Mouse (Mus musculus) spleen, embryonic (tissue): ENCODE data around the gene Hipk1.
"Not testable (repeated sequence)": the region's sequence is repeated elsewhere in the genome, so short reads cannot be mapped to it uniquely, and the experiment has no call there.

Source experiments
- CTCF ChIA-PET: fragments of 350-600 bp; sonication (Branson Sonifier 250); formaldehyde crosslinking; loops from one replicate; lab custom pipeline; 2022; lab: Charles Lee

The Hipk1 gene

GRCm38 (mm10) chr3:103796389-103796788 lies 5.0 kb upstream of the Hipk1 start:
- CTCF ChIA-PET = no interaction called here

- CTCF ChIA-PET = no interaction called here
Observed at GRCm38 (mm10) chr3:103792566-103792965, 1.2 kb upstream of the Hipk1 start.

GRCm38 (mm10) chr3:103792111-103792406 lies 696 bp upstream of the Hipk1 start:
- CTCF ChIA-PET = not testable (repeated sequence)

- CTCF ChIA-PET = interaction anchor here (0.9 to 2.0 kb wide), 3 partner anchors 11 to 18 kb away, joined by 3 to 6 read pairs (median 6); no protein-coding TSS in a partner anchor
Observed at GRCm38 (mm10) chr3:103790346-103791145, 817 bp downstream of the Hipk1 start.

GRCm38 (mm10) chr3:103789891-103790345 lies 1.4 kb downstream of the Hipk1 start:
- CTCF ChIA-PET = interaction anchor here (0.7 to 2.0 kb wide), 4 partner anchors 11 to 18 kb away, joined by 3 to 6 read pairs (median 6); no protein-coding TSS in a partner anchor

GRCm38 (mm10) chr3:103789096-103789495 lies 2.3 kb downstream of the Hipk1 start:
- CTCF ChIA-PET = interaction anchor here (0.7 to 2.0 kb wide), 5 partner anchors 10 to 27 kb away, joined by 3 to 6 read pairs (median 5); no protein-coding TSS in a partner anchor

GRCm38 (mm10) chr3:103787225-103787624 lies 4.1 kb downstream of the Hipk1 start:
- CTCF ChIA-PET = no interaction called here

- CTCF ChIA-PET = interaction anchor here (0.6 to 0.9 kb wide), 2 partner anchors 9 to 28 kb away, joined by 3 read pairs; no protein-coding TSS in a partner anchor
Observed at GRCm38 (mm10) chr3:103782844-103783609, 8.3 kb downstream of the Hipk1 start.

- CTCF ChIA-PET = interaction anchor here (0.7 kb wide), 1 partner anchor 12 kb away, joined by 3 read pairs; no protein-coding TSS in a partner anchor
Observed at GRCm38 (mm10) chr3:103780777-103781176, 10.6 kb downstream of the Hipk1 start.

GRCm38 (mm10) chr3:103780271-103780670 lies 11.1 kb downstream of the Hipk1 start:
- CTCF ChIA-PET = no interaction called here

GRCm38 (mm10) chr3:103779183-103779582 lies 12.2 kb downstream of the Hipk1 start:
- CTCF ChIA-PET = interaction anchor here (0.9 kb wide), 1 partner anchor 10 kb away, joined by 3 read pairs; no protein-coding TSS in a partner anchor

GRCm38 (mm10) chr3:103778660-103779059 lies 12.7 kb downstream of the Hipk1 start:
- CTCF ChIA-PET = interaction anchor here (0.9 kb wide), 1 partner anchor 10 kb away, joined by 3 read pairs; no protein-coding TSS in a partner anchor

GRCm38 (mm10) chr3:103777940-103778339 lies 13.4 kb downstream of the Hipk1 start:
- CTCF ChIA-PET = interaction anchor here (0.7 kb wide), 1 partner anchor 108 kb away, joined by 4 read pairs; no protein-coding TSS in a partner anchor

- CTCF ChIA-PET = interaction anchor here (0.9 to 1.2 kb wide), 3 partner anchors 10 to 28 kb away, joined by 3 to 8 read pairs (median 3); no protein-coding TSS in a partner anchor
Observed at GRCm38 (mm10) chr3:103774009-103774408, 17.4 kb downstream of the Hipk1 start.

- CTCF ChIA-PET = interaction anchor here (0.9 to 1.2 kb wide), 3 partner anchors 10 to 29 kb away, joined by 3 to 8 read pairs (median 3); no protein-coding TSS in a partner anchor
Observed at GRCm38 (mm10) chr3:103773508-103773907, 17.9 kb downstream of the Hipk1 start.

- CTCF ChIA-PET = interaction anchor here (1.2 kb wide), 2 partner anchors 17 to 29 kb away, joined by 3 to 6 read pairs; no protein-coding TSS in a partner anchor
Observed at GRCm38 (mm10) chr3:103772846-103773245, 18.5 kb downstream of the Hipk1 start.

GRCm38 (mm10) chr3:103771531-103772130 lies 19.7 kb downstream of the Hipk1 start:
- CTCF ChIA-PET = interaction anchor here (0.7 to 1.2 kb wide), 2 partner anchors 18 to 30 kb away, joined by 3 to 6 read pairs; no protein-coding TSS in a partner anchor

GRCm38 (mm10) chr3:103766789-103767188 lies 24.6 kb downstream of the Hipk1 start:
- CTCF ChIA-PET = interaction anchor here (0.6 kb wide), 1 partner anchor 56 kb away, joined by 6 read pairs; no protein-coding TSS in a partner anchor

GRCm38 (mm10) chr3:103759261-103759970 lies 31.9 kb downstream of the Hipk1 start:
- CTCF ChIA-PET = no interaction called here

- CTCF ChIA-PET = no interaction called here
Observed at GRCm38 (mm10) chr3:103758456-103758855, 32.9 kb downstream of the Hipk1 start.
